Mouse (Mus musculus): Measurements from ENCODE around the gene 1810037I17Rik. TPM values are rescaled to one million over a fixed set of nuclear protein-coding genes. Genes with fewer than 3 reads are reported as not detected.

1810037I17Rik gene
- total and polyA plus RNA-seq, 3 experiments, result 47.3 to 64.9 TPM; not detected in 1

DNA sequence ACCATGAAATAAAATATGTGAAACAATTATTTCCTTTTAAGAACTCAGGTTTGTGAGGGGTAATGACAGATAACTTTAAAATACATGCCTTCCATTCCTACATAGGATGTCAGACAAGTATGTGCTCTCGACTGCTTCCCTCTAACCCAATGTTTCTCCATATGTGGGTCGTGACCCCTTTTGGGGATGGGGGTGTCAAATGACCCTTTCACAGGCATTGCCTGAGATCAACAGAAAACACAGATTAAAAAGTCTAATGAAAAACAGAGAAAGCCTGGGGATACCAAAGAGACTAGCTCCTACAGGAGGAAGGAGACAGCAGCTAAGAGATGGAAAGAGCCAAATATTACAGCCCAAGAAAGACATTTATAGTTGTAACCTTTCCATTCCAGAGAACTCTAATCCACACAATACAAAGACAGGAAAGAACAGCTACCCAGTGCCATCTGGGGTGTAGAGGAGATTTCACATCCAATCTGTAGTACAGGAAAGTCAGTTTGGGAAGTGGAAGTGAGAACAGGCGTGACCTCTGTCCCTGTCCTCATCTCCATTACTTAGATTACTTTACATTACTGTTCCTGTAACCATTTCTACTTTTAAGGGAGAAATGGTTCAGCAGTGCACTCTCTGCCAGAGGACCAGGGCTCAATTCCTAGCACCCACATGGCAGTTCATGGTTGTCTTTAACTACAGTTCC, 48.3 kb downstream of the 1810037I17Rik start:
- no peak for TF ChIP-seq TBP (IDR thresholded peaks at IDR 0.05; ENCODE audit: low read depth, low read length)
- no peak for TF ChIP-seq ZC3H11A (IDR thresholded peaks at IDR 0.05; ENCODE audit: low read depth, low read length)
- TF ChIP-seq CHD1 (IDR thresholded peaks at IDR 0.05; ENCODE audit: low read depth, low read length), result no peak
- no peak for TF ChIP-seq NELFE (IDR thresholded peaks at IDR 0.05; ENCODE audit: low read depth, low read length)
- no peak for TF ChIP-seq TAL1 (IDR thresholded peaks at IDR 0.05; ENCODE audit: low read length)
- Histone ChIP-seq H3K27ac (ENCODE audit: control insufficient read depth, low read depth, low read length) (no peak overlapping the region), H3K79me2 (ENCODE audit: control insufficient read depth, insufficient read depth, low read length, poor library complexity) (no peaks in the 10 kb centered on the region), H3K27me3 (ENCODE audit: control insufficient read depth in 1 of 2, insufficient read depth in 2 of 2, low read length in 2 of 2) (no peaks in the 10 kb centered on the region), H3K4me3 (ENCODE audit: control insufficient read depth in 1 of 2, insufficient read depth in 1 of 2, low read depth in 2 of 2, low read length in 2 of 2) (no peak overlapping the region), H3K36me3 (ENCODE audit: control insufficient read depth in 1 of 2, insufficient read depth in 2 of 2, low read length in 2 of 2) (no peaks in the 10 kb centered on the region), H3K4me1 (ENCODE audit: control insufficient read depth in 1 of 2, insufficient read depth in 2 of 2, low read length in 2 of 2) (no peaks in the 10 kb centered on the region; a peak in 1 of 4 replicates), H3K9me3 (replicated peaks; ENCODE audit: insufficient read depth, low read length) (no peaks in the 10 kb centered on the region), H3K9ac (ENCODE audit: control insufficient read depth, low read depth, low read length, poor library complexity, severe bottlenecking) (no peak overlapping the region)
- no peak for DNase-seq (ENCODE audit: low read depth, low spot score)

DNA sequence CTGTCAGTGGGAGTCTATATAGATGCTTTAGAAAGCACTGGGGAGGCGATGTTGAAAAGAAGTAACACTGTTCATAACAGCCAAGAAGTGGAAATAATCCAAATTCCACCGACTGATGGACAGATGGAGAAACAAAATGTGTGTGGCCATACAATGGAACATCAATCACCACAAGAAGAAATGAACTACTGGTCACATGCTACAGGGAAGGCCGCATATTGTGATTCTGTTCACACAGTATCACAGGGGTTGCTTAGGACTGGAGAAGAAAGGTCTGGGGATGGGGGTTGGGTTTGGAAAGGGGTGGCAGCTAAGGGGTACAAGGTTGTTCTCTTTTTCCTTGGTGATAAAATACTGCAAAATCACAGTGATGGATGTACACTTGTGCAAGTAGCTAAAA, 50.8 kb downstream of the 1810037I17Rik start:
- Histone ChIP-seq H3K27me3 (ENCODE audit: control insufficient read depth in 1 of 2, insufficient read depth in 2 of 2, low read length in 2 of 2) (no peaks in the 10 kb centered on the region), H3K9ac (ENCODE audit: control insufficient read depth, low read depth, low read length, poor library complexity, severe bottlenecking) (no peak overlapping the region), H3K9me3 (replicated peaks; ENCODE audit: insufficient read depth, low read length) (no peaks in the 10 kb centered on the region), H3K79me2 (ENCODE audit: control insufficient read depth, insufficient read depth, low read length, poor library complexity) (no peaks in the 10 kb centered on the region), H3K27ac (ENCODE audit: control insufficient read depth, low read depth, low read length) (no peak overlapping the region), H3K4me1 (ENCODE audit: control insufficient read depth in 1 of 2, insufficient read depth in 2 of 2, low read length in 2 of 2) (no peaks in the 10 kb centered on the region; a peak in 1 of 4 replicates), H3K4me3 (ENCODE audit: control insufficient read depth in 1 of 2, insufficient read depth in 1 of 2, low read depth in 2 of 2, low read length in 2 of 2) (no peak overlapping the region), H3K36me3 (ENCODE audit: control insufficient read depth in 1 of 2, insufficient read depth in 2 of 2, low read length in 2 of 2) (no peaks in the 10 kb centered on the region)
- TF ChIP-seq POLR2AphosphoS2 (IDR thresholded peaks at IDR 0.05; ENCODE audit: low read length) (no peak), MYC (IDR thresholded peaks at IDR 0.05; ENCODE audit: low read depth, low read length) (no peak), ZNF384 (IDR thresholded peaks at IDR 0.05; ENCODE audit: low read depth, low read length) (no peak), JUND (IDR thresholded peaks at IDR 0.05; ENCODE audit: low read depth, low read length) (no peak), E2F4 (IDR thresholded peaks at IDR 0.05; ENCODE audit: borderline replicate concordance, low read depth, low read length) (no peak), TBP (IDR thresholded peaks at IDR 0.05; ENCODE audit: low read depth, low read length) (no peak), TAL1 (IDR thresholded peaks at IDR 0.05; ENCODE audit: low read length) (no peak), NRF1 (IDR thresholded peaks at IDR 0.05; ENCODE audit: insufficient read depth, low read depth, low read length, poor library complexity, severe bottlenecking) (no peak), MXI1 (IDR thresholded peaks at IDR 0.05; ENCODE audit: low read depth, low read length) (no peak), ETS1 (IDR thresholded peaks at IDR 0.05; ENCODE audit: low read depth, low read length) (no peak), CHD1 (IDR thresholded peaks at IDR 0.05; ENCODE audit: low read depth, low read length) (no peak), CHD2 (IDR thresholded peaks at IDR 0.05; ENCODE audit: low read length) (no peak), TCF12 (IDR thresholded peaks at IDR 0.05; ENCODE audit: low read depth, low read length) (no peak), UBTF (IDR thresholded peaks at IDR 0.05; ENCODE audit: borderline replicate concordance, insufficient read depth, low read depth, low read length) (no peak), MAFK (IDR thresholded peaks at IDR 0.05; ENCODE audit: borderline replicate concordance, low read depth, low read length) (no peak), ZC3H11A (IDR thresholded peaks at IDR 0.05; ENCODE audit: low read depth, low read length) (no peak)
- no peak for DNase-seq (ENCODE audit: low read depth, low spot score)

Measured in MEL (cell line).